Mouse (Mus musculus) ES-E14 (cell line): ENCODE data around the gene Scn8a. TPM values are rescaled to one million over a fixed set of nuclear protein-coding genes. Genes with fewer than 3 reads are reported as not detected.

ENCODE experiments used
- DNase-seq: peaks from one replicate; pipeline ENCODE4 v3.0.0-alpha.2; 2013; ENCODE audit warnings: low read depth, low spot score
- H3K27ac ChIP-seq: 2 replicates; pipeline ENCODE4 v1.5.1; 2012; ENCODE audit warnings: low read depth, mild to moderate bottlenecking, low read length, moderate library complexity, mixed read lengths; ENCODE audit not compliant: poor library complexity, insufficient read depth, severe bottlenecking
- H3K36me3 ChIP-seq: 2 replicates; pipeline ENCODE4 v1.6.1; 2012; ENCODE audit warnings: mild to moderate bottlenecking, low read length, moderate library complexity, mixed read lengths; ENCODE audit not compliant: control insufficient read depth, poor library complexity, insufficient read depth, severe bottlenecking
- H3K4me1 ChIP-seq, 2 experiments: fragments of 150-350 bp in 1 of 2; sonication (generic) in 1 of 2; 2 replicates each; pipeline ENCODE4 v1.6.1; 2012; ENCODE audit warnings: low read length in 2 of 2, mild to moderate bottlenecking in 1 of 2, mixed read lengths in 1 of 2; ENCODE audit not compliant: control insufficient read depth in 2 of 2, insufficient read depth in 2 of 2, poor library complexity in 1 of 2
- H3K4me3 ChIP-seq, 2 experiments: fragments of 150-350 bp in 1 of 2; sonication (generic) in 1 of 2; 2 replicates each; pipeline ENCODE4 v1.5.1; 2012; ENCODE audit warnings: low read length in 2 of 2, low read depth in 1 of 2, mild to moderate bottlenecking in 1 of 2, mixed read lengths in 1 of 2; ENCODE audit not compliant: insufficient read depth in 1 of 2, poor library complexity in 1 of 2, severe bottlenecking in 1 of 2
- H3K9ac ChIP-seq: 2 replicates; pipeline ENCODE4 v1.6.1; 2012; ENCODE audit warnings: low read depth, mild to moderate bottlenecking, low read length, mixed read lengths; ENCODE audit not compliant: poor library complexity, insufficient read depth, severe bottlenecking
- H3K9me3 ChIP-seq: fragments of 150-350 bp; sonication (generic); 2 replicates; pipeline ENCODE4 v1.6.1; 2012; ENCODE audit warnings: low read depth, mild to moderate bottlenecking, low read length; ENCODE audit not compliant: control insufficient read depth, insufficient read depth
- CHD2 ChIP-seq: IDR thresholded peaks from 2 replicates; pipeline ENCODE4 v1.6.1; 2014; ENCODE audit warnings: mild to moderate bottlenecking, low read depth, low read length, inconsistent platforms
- HCFC1 ChIP-seq: IDR thresholded peaks from 2 replicates; pipeline ENCODE4 v1.6.1; 2012; ENCODE audit warnings: low read length, inconsistent platforms, borderline replicate concordance; ENCODE audit not compliant: insufficient read depth
- MAFK ChIP-seq: IDR thresholded peaks from 2 replicates; pipeline ENCODE4 v1.6.1; 2014; ENCODE audit warnings: mild to moderate bottlenecking, low read depth, low read length, inconsistent platforms; ENCODE audit not compliant: insufficient read depth
- ZC3H11A ChIP-seq: IDR thresholded peaks from 2 replicates; pipeline ENCODE4 v1.6.1; 2012; ENCODE audit warnings: low read depth, mild to moderate bottlenecking, inconsistent platforms, low read length, borderline replicate concordance
- ZNF384 ChIP-seq: IDR thresholded peaks from 2 replicates; pipeline ENCODE4 v1.6.1; 2012; ENCODE audit warnings: low read depth, low read length, inconsistent platforms
- in situ Hi-C, 2 experiments: fragments of 600-800 bp; cut with MboI; formaldehyde crosslinking; loops; one replicate each; pipeline ENCODE4 v1.15.1; 2025; ENCODE audit warnings: low sequenced_read_pairs in 2 of 2, inconsistent platforms in 1 of 2; ENCODE audit not compliant: unreplicated experiment in 2 of 2
- total RNA-seq: library from RNA; depleted of rRNA; stranded (reverse); fragments of 300-350 nt; gene quantifications from 2 replicates; pipeline ENCODE4 v1.2.3, GENCODE M21; 2012

Scn8a gene
- total RNA-seq, 1 experiment, result 6.1 TPM

DNA sequence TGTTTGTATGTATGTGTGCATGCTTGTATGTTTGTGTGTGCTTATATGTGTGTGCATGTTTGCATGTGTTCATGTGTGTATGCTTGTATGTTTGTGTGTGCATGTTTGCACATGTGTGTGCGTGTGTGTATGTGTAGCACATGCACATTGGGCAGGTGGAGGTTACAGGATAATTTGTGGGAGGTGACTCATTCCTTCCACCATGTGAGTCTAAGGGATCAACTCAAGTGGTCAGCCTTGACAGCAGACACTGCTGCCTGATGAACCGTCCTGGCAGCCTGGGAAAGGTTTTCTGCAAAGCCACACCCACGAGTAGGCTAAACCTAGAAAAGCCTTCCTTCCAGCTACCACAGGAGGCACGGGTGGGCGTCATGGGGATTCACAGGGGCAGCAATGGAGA lies 8.8 kb upstream of the Scn8a start:
- H3K27ac ChIP-seq, result no peak overlapping the region
- no peak overlapping the region for H3K4me3 ChIP-seq
- H3K36me3 ChIP-seq, result no peaks in the 10 kb centered on the region
- DNase-seq, result no peak
- in situ Hi-C loops, result no loop called here
- no peak for TF ChIP-seq ZC3H11A
- TF ChIP-seq HCFC1, result no peak
- no peak for TF ChIP-seq MAFK
- H3K4me1 ChIP-seq, result no peaks in the 10 kb centered on the region
- H3K9ac ChIP-seq, result no peak overlapping the region
- H3K9me3 ChIP-seq, result no peaks in the 10 kb centered on the region

DNA sequence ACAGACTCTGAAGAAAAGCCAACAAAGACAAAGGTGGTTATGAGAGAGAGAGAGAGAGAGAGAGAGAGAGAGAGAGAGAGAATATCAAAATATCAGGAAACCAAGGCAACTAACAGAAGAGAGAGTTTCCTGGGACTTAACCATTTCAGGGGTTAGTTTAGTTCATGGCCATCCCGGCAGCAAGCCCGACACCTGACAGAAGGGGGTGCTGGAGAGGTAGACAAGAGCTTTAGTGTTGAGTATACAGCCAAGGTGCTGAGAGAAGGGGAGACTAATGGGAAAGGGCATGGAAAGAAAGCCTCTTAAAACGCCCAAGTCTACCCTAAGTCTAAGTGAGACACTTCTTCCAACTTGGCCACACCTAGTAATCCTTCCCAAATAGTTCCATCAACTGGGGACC lies 4.1 kb upstream of the Scn8a start:
- Histone ChIP-seq H3K27ac (no peak overlapping the region), H3K9me3 (no peaks in the 10 kb centered on the region), H3K9ac (no peak overlapping the region), H3K36me3 (no peaks in the 10 kb centered on the region), H3K4me1 (no peaks in the 10 kb centered on the region), H3K4me3 (no peak overlapping the region)
- in situ Hi-C loops, result no loop called here
- no peak for DNase-seq
- peak; percentile 38; the same call in 1 of the 2 replicates for TF ChIP-seq ZC3H11A
- TF ChIP-seq ZNF384, result no peak

DNA sequence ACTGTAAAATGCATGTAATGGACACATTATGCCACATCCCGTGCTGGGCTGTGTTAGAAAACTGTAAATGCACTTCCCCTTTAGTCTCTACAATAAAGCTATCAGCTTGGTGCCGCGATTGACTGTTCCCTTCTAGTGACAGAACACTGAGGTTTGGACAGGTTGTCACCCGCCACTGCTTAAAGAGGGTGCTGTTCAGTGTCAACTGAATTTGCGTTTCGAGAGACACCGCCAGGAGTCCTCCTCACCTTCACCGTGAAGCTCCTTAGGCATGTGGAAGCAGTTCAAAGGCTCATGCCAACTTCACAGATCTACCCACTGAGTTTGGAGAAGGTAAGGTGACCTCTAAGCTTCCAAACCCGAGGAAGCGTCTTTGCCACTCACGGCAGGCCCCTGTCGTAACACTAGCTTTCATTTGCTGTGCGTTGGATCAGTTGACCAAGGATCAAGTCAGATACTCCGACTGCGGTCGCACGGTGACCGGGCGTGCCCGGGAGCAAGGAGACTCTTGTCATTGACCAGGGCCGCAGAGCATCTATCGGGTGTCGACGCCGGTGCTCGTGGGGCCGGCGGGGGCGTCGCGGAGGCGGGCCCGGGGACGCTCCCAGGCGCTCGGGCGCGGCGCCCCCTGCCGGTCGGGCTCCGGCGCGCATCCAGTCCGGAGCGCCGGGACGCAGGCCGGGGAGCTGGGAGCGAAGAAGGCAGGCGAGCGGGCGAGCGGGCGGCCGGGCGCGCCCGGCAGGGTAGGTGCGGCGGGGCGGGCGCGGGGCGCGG lies 530 bp downstream of the Scn8a start:
- in situ Hi-C loops, result no loop called here
- Histone ChIP-seq H3K9me3 (no peaks in the 10 kb centered on the region), H3K4me1 (peaks cover 0 to 7% of the 10 kb centered on the region in 2 experiments; a peak in 1 of 4 replicates), H3K36me3 (no peaks in the 10 kb centered on the region), H3K9ac (peak overlapping the region; percentile 59), H3K27ac (no peak overlapping the region), H3K4me3 (peak overlapping the region; percentile 41 to 100)
- peak; percentile 59 for DNase-seq
- no peak for TF ChIP-seq HCFC1

DNA sequence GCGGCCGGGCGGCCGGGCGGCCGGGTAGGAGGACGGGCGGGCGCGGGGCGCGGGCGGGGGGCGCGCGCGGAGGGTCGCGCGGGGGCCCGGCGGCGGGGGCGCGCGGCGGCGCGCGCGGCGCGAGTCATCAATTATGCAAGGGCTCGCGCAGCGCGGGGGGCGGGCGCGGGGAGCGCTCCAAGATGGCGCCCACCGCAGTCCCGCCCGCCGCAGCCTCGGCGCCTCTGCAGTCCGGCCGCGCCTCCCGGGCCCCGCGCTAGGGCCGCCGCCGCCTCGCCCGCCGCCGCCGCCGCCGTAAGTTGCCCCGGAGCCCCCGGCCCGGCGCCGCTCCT lies 1.1 kb downstream of the Scn8a start:
- Histone ChIP-seq H3K4me1 (peaks cover 0 to 7% of the 10 kb centered on the region in 2 experiments; a peak in 1 of 4 replicates), H3K36me3 (no peaks in the 10 kb centered on the region), H3K4me3 (peak overlapping the region; percentile 86 to 100; a peak in 3 of 4 replicates), H3K27ac (no peak overlapping the region), H3K9ac (peak overlapping the region; percentile 95), H3K9me3 (no peaks in the 10 kb centered on the region)
- in situ Hi-C loops, result no loop called here
- no peak for DNase-seq
- no peak for TF ChIP-seq ZNF384
- TF ChIP-seq ZC3H11A, result no peak
- no peak for TF ChIP-seq MAFK
- no peak for TF ChIP-seq HCFC1
- no peak for TF ChIP-seq CHD2
